Mouse (Mus musculus) embryonic facial prominence, embryonic 14.5 days (tissue): ENCODE results near the gene Emd. TPM values are rescaled to one million over a fixed set of nuclear protein-coding genes. Genes with fewer than 3 reads are reported as not detected.

Experiments used
- ATAC-seq: fragments of 200-750 bp; cut with Nextera tagmentation; 2 replicates; pipeline ENCODE4 v1.8.0; 2017; ENCODE audit warnings: low read depth, moderate number of reproducible peaks, moderate TSS enrichment
- DNase-seq: peaks from one replicate; pipeline ENCODE4 v3.0.0-alpha.2; 2015; ENCODE audit warnings: low spot score
- H3K27ac ChIP-seq: fragments of 300-500 bp; sonication (generic); replicated peaks from 2 replicates; pipeline ENCODE4 v1.5.1; 2014; ENCODE audit warnings: low read depth, mild to moderate bottlenecking, low read length, moderate library complexity
- H3K27me3 ChIP-seq: fragments of 300-500 bp; sonication (generic); replicated peaks from 2 replicates; pipeline ENCODE4 v1.6.1; 2014; ENCODE audit warnings: low read length; ENCODE audit not compliant: control insufficient read depth, insufficient read depth
- H3K36me3 ChIP-seq: fragments of 300-500 bp; sonication (generic); 2 replicates; pipeline ENCODE4 v1.6.1; 2014; ENCODE audit warnings: low read length, mixed read lengths; ENCODE audit not compliant: control insufficient read depth, insufficient read depth
- H3K4me1 ChIP-seq: fragments of 300-500 bp; sonication (generic); 2 replicates; pipeline ENCODE4 v1.6.1; 2014; ENCODE audit warnings: antibody characterized with exemption, low read length; ENCODE audit not compliant: control insufficient read depth, insufficient read depth
- H3K4me2 ChIP-seq: fragments of 300-500 bp; sonication (generic); 2 replicates; pipeline ENCODE4 v1.6.1; 2014; ENCODE audit warnings: low read depth, mild to moderate bottlenecking, low read length, moderate library complexity, mixed read lengths
- H3K4me3 ChIP-seq: fragments of 300-500 bp; sonication (generic); 2 replicates; pipeline ENCODE4 v1.5.1; 2014; ENCODE audit warnings: low read depth, mild to moderate bottlenecking, low read length
- H3K9ac ChIP-seq: fragments of 300-500 bp; sonication (generic); 2 replicates; pipeline ENCODE4 v1.6.1; 2014; ENCODE audit warnings: low read depth, mild to moderate bottlenecking, low read length, moderate library complexity, mixed read lengths
- H3K9me3 ChIP-seq: fragments of 300-500 bp; sonication (generic); 2 replicates; pipeline ENCODE4 v1.6.1; 2016; ENCODE audit warnings: low read length; ENCODE audit not compliant: control insufficient read depth
- WGBS: fragments of 180-500 bp; shearing (Covaris S2); extraction: QIAGEN DNeasy Blood & Tissue Kit; methylation state at CpG from one replicate; pipeline ENCODE4 v1.1.7; 2014; 5-methylcytosine and 5-hydroxymethylcytosine counted together
- polyA plus RNA-seq: library from polyadenylated mRNA; unstranded; fragments of >200 nt; fragmentation: Nextera tagmentation; extraction: Ambion mirVana; gene quantifications from 2 replicates; pipeline ENCODE4 v1.2.1, GENCODE M21; 2014

Emd gene
- polyA plus RNA-seq, 1 experiment from 2014 or later, result 26.9 TPM

GRCm38 (mm10) chrX:74257746-74258145 is 3.3 kb downstream of the Emd start:
- H3K9ac ChIP-seq, result no peak overlapping the region
- H3K27ac ChIP-seq, result no peak overlapping the region
- H3K4me3 ChIP-seq, result no peak overlapping the region
- no peak for DNase-seq
- 0 out of 2 replicates have a peak, but pooled peaks cover 22% of the 10 kb centered on the region for H3K36me3 ChIP-seq
- 87% methylated on average over 3 of the region's 3 CpGs for WGBS
- H3K4me2 ChIP-seq, result no peak overlapping the region
- H3K27me3 ChIP-seq, result no peaks in the 10 kb centered on the region
- no peaks in the 10 kb centered on the region for H3K4me1 ChIP-seq
- H3K9me3 ChIP-seq, result no peaks in the 10 kb centered on the region
- ATAC-seq, result no peak

- peak overlapping the region; percentile 96 for H3K27ac ChIP-seq
- whole genome bisulfite sequencing, result 33% methylated on average over 3 of the region's 3 CpGs
- H3K4me2 ChIP-seq, result peak overlapping the region; percentile 57
- no peaks in the 10 kb centered on the region for H3K9me3 ChIP-seq
- DNase-seq (no peak), ATAC-seq (peak; percentile 47)
- H3K4me1 ChIP-seq, result no peaks in the 10 kb centered on the region
- no peaks in the 10 kb centered on the region for H3K27me3 ChIP-seq
- peak overlapping the region; percentile 65 for H3K9ac ChIP-seq
- peaks cover 13% of the 10 kb centered on the region; the same call in 1 of the 2 replicates for H3K36me3 ChIP-seq
- H3K4me3 ChIP-seq, result peak overlapping the region; percentile 60
Measured at GRCm38 (mm10) chrX:74269736-74270061, 15.2 kb downstream of the Emd start.

DNA sequence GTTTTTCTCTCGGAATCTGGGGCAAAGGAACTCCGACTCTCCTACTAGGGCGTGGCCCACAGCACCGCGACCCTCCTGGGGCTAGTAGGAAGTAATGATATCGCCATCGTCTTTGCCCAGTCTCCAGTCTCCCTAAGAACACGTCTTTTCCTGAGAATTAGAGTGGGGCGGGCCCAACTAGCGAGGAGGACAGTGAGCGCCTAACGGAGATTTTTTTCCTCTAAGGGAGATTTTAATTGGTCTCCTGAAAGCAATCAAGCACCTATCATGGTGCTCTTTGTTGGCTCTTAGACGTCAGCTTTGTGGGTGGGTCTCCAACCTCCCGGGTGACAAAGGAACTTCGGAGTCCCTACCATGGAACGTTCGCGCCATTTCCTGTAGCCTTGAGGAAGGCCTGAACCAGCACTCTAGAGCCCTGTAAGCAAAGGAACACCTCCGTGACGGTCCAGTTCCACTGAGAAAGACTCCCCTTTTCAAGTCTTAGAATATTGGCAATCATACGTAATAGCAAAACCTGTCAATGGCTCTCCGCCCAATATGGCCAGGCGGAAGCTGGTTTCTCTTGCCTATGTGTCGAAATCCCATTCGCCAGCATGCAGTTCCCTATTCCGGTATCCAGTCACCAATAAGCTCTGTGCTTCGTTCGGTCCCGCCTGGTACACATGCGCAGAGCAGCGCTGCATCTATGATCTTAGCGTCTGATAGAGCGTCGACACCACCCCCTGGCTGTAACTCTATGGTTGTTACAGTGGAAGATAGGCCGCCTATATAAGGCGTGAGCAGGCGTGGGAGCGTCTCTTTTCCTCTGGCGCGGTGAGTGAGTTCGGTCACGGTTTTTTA is 15.8 kb downstream of the Emd start, which contains the start of gene Rpl10:
Rpl10 (plus strand) TSS at position 751 of the 840 bp plus-strand sequence.
- ATAC-seq (peak; percentile 96), DNase-seq (peak; percentile 98)
- H3K27ac ChIP-seq, result peak within 1 kb of the TSS; percentile 96
- peak within 1 kb of the TSS; percentile 60 for H3K4me2 ChIP-seq
- WGBS, result 21% methylated on average over 42 of the region's 42 CpGs
- no peaks in the 10 kb centered on the region for H3K27me3 ChIP-seq
- peaks cover 13% of the 10 kb centered on the region; the same call in 1 of the 2 replicates for H3K36me3 ChIP-seq
- no peaks in the 10 kb centered on the region for H3K4me1 ChIP-seq
- peak within 1 kb of the TSS; percentile 87 for H3K9ac ChIP-seq
- H3K4me3 ChIP-seq, result peak within 1 kb of the TSS; percentile 60
- H3K9me3 ChIP-seq, result no peaks in the 10 kb centered on the region

- Histone ChIP-seq H3K36me3 (peaks cover 13% of the 10 kb centered on the region; the same call in 1 of the 2 replicates), H3K4me1 (no peaks in the 10 kb centered on the region), H3K4me3 (peak overlapping the region; percentile 60), H3K9me3 (no peaks in the 10 kb centered on the region), H3K9ac (peak overlapping the region; percentile 87), H3K27ac (peak overlapping the region; percentile 83), H3K4me2 (peak overlapping the region; percentile 60), H3K27me3 (no peaks in the 10 kb centered on the region)
- DNase-seq (peak; percentile 21), ATAC-seq (no peak)
- WGBS, result 18% methylated on average over 27 of the region's 27 CpGs
Measured at GRCm38 (mm10) chrX:74270902-74271551, 16.5 kb downstream of the Emd start.

- peak; percentile 5 for DNase-seq
- no peaks in the 10 kb centered on the region for H3K27me3 ChIP-seq
- no peak overlapping the region for H3K4me3 ChIP-seq
- ATAC-seq, result no peak
- H3K9me3 ChIP-seq, result no peaks in the 10 kb centered on the region
- no peak overlapping the region for H3K4me2 ChIP-seq
- no peak overlapping the region for H3K27ac ChIP-seq
- H3K4me1 ChIP-seq, result no peaks in the 10 kb centered on the region
- peaks cover 13% of the 10 kb centered on the region; the same call in 1 of the 2 replicates for H3K36me3 ChIP-seq
- no peak overlapping the region for H3K9ac ChIP-seq
- 34% methylated on average over 10 of the region's 10 CpGs for WGBS
Measured at GRCm38 (mm10) chrX:74273422-74274322, 19.2 kb downstream of the Emd start.

DNA sequence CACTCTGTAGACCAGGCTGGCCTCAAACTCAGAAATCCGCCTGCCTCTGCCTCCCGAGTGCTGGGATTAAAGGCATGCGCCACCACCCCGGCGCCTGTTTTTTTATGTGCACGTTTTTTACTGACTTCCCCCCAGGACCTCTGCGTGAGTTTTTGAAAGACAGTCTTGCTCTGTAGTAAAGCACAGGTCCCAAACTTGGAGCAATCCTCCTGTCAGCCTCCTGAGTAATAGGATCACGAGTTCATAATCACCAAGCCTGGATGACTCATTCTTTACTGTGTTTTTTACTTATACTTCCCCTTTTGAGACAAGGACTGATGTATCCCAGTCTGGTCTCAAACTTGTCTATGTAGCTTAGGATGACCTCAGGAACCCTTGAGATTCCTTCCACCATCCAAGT is 23.4 kb downstream of the Emd start:
- 0 out of 2 replicates have a peak, but pooled peaks cover 5% of the 10 kb centered on the region for H3K36me3 ChIP-seq
- H3K27me3 ChIP-seq, result no peaks in the 10 kb centered on the region
- WGBS, result 69% methylated on average over 8 of the region's 8 CpGs
- ATAC-seq (no peak), DNase-seq (no peak)
- no peak overlapping the region for H3K9ac ChIP-seq
- H3K9me3 ChIP-seq, result no peaks in the 10 kb centered on the region
- no peak overlapping the region for H3K4me2 ChIP-seq
- no peaks in the 10 kb centered on the region for H3K4me1 ChIP-seq
- H3K27ac ChIP-seq, result no peak overlapping the region
- no peak overlapping the region for H3K4me3 ChIP-seq

GRCm38 (mm10) chrX:74281041-74281731 is 26.7 kb downstream of the Emd start:
- Histone ChIP-seq H3K9ac (peak overlapping the region; percentile 77), H3K9me3 (no peaks in the 10 kb centered on the region), H3K4me3 (peak overlapping the region; percentile 62), H3K36me3 (no peaks in the 10 kb centered on the region), H3K4me2 (peak overlapping the region; percentile 66), H3K4me1 (no peaks in the 10 kb centered on the region), H3K27ac (peak overlapping the region; percentile 77), H3K27me3 (no peaks in the 10 kb centered on the region)
- WGBS, result 6% methylated on average over 12 of the region's 14 CpGs
- ATAC-seq, result 0 out of 2 replicates have a peak, but pooled peaks have one; percentile 2
- DNase-seq, result peak; percentile 5
